Mouse (Mus musculus): ENCODE data around the gene Slc39a11.

Gene Slc39a11

GRCm38 (mm10) chr11:113633398-113633797 lies 16.5 kb downstream of the Slc39a11 start:
- no peak for DNase-seq (ENCODE audit: low spot score in 2 of 2)

GRCm38 (mm10) chr11:113632303-113632702 lies 17.6 kb downstream of the Slc39a11 start:
- no peak for DNase-seq (ENCODE audit: low spot score in 2 of 2)

- no peak for DNase-seq (ENCODE audit: low spot score in 2 of 2)
Measured at GRCm38 (mm10) chr11:113631862-113632261, 18.0 kb downstream of the Slc39a11 start.

- no peak for DNase-seq (ENCODE audit: low spot score in 2 of 2)
Measured at GRCm38 (mm10) chr11:113631302-113631701, 18.6 kb downstream of the Slc39a11 start.

- DNase-seq (ENCODE audit: low spot score in 2 of 2): no peak
Measured at GRCm38 (mm10) chr11:113630642-113631041, 19.2 kb downstream of the Slc39a11 start.

GRCm38 (mm10) chr11:113627785-113628184 lies 22.1 kb downstream of the Slc39a11 start:
- DNase-seq (ENCODE audit: low spot score in 2 of 2): no peak

GRCm38 (mm10) chr11:113625437-113625836 lies 24.4 kb downstream of the Slc39a11 start:
- DNase-seq (ENCODE audit: low spot score in 2 of 2): no peak

GRCm38 (mm10) chr11:113622028-113622427 lies 27.9 kb downstream of the Slc39a11 start:
- DNase-seq (ENCODE audit: low spot score in 2 of 2): no peak

- no peak for DNase-seq (ENCODE audit: low spot score in 2 of 2)
Measured at GRCm38 (mm10) chr11:113621001-113621400, 28.9 kb downstream of the Slc39a11 start.

GRCm38 (mm10) chr11:113619420-113620080 lies 30.3 kb downstream of the Slc39a11 start:
- no peak for DNase-seq (ENCODE audit: low spot score in 2 of 2)

- DNase-seq (ENCODE audit: low spot score in 2 of 2): peak; percentile 10 to 53
Measured at GRCm38 (mm10) chr11:113618672-113619419, 31.0 kb downstream of the Slc39a11 start, which contains the start of gene Sstr2. Sstr2 (plus strand) TSS chr11:113619342.

- DNase-seq (ENCODE audit: low spot score in 2 of 2): no peak
Measured at GRCm38 (mm10) chr11:113618303-113618671, 31.6 kb downstream of the Slc39a11 start.

GRCm38 (mm10) chr11:113617132-113617911 lies 32.6 kb downstream of the Slc39a11 start:
- DNase-seq (ENCODE audit: low spot score in 2 of 2): peak; percentile 22 to 55

GRCm38 (mm10) chr11:113614476-113614875 lies 35.4 kb downstream of the Slc39a11 start:
- no peak for DNase-seq (ENCODE audit: low spot score in 2 of 2)

GRCm38 (mm10) chr11:113611664-113612611 lies 37.9 kb downstream of the Slc39a11 start:
- no peak for DNase-seq (ENCODE audit: low spot score in 2 of 2)

GRCm38 (mm10) chr11:113611112-113611646 lies 38.7 kb downstream of the Slc39a11 start:
- DNase-seq (ENCODE audit: low spot score in 2 of 2): no peak

- DNase-seq (ENCODE audit: low spot score in 2 of 2): no peak
Measured at GRCm38 (mm10) chr11:113610266-113610665, 39.6 kb downstream of the Slc39a11 start.

- no peak for DNase-seq (ENCODE audit: low spot score in 2 of 2)
Measured at GRCm38 (mm10) chr11:113609581-113609980, 40.3 kb downstream of the Slc39a11 start.

- no peak for DNase-seq (ENCODE audit: low spot score in 2 of 2)
Measured at GRCm38 (mm10) chr11:113607556-113607955, 42.3 kb downstream of the Slc39a11 start.

GRCm38 (mm10) chr11:113601616-113602343 lies 48.1 kb downstream of the Slc39a11 start:
- DNase-seq (ENCODE audit: low spot score in 2 of 2): no peak

All from urinary bladder, adult 18-20 months (tissue).